Mouse (Mus musculus) thymus, adult 2 months (tissue): ENCODE data around the gene Gpr179. TPM values are rescaled to one million over a fixed set of nuclear protein-coding genes. Genes with fewer than 3 reads are reported as not detected.
A peak's percentile ranks its signal among the peaks of the same experiment; 100 is the strongest.
"Not testable (repeated sequence)": the region's sequence is repeated elsewhere in the genome, so short reads cannot be mapped to it uniquely, and the experiment has no call there.

Experiments
- DNase-seq: peaks from one replicate; pipeline ENCODE4 v3.0.0; 2021
- H3K27ac ChIP-seq: fragments of 200-500 bp; 2 replicates; pipeline ENCODE4 v1.5.1; 2012; ENCODE audit warnings: low read length, control low read depth; ENCODE audit not compliant: control insufficient read depth, insufficient read depth
- H3K27me3 ChIP-seq: fragments of 200-500 bp; 2 replicates; pipeline ENCODE4 v1.6.1; 2012; ENCODE audit warnings: mild to moderate bottlenecking, low read length, moderate library complexity, mixed read lengths; ENCODE audit not compliant: control insufficient read depth, insufficient read depth
- H3K36me3 ChIP-seq: fragments of 200-500 bp; 2 replicates; pipeline ENCODE4 v1.6.1; 2012; ENCODE audit warnings: mild to moderate bottlenecking, low read length, moderate library complexity; ENCODE audit not compliant: control insufficient read depth, insufficient read depth
- H3K4me1 ChIP-seq: fragments of 200-500 bp; replicated peaks from 2 replicates; pipeline ENCODE4 v1.6.1; 2012; ENCODE audit warnings: low read length; ENCODE audit not compliant: control insufficient read depth, insufficient read depth
- H3K4me3 ChIP-seq: fragments of 200-500 bp; 2 replicates; pipeline ENCODE4 v1.5.1; 2012; ENCODE audit warnings: mild to moderate bottlenecking, low read length, control low read depth, moderate library complexity; ENCODE audit not compliant: control insufficient read depth, insufficient read depth
- CTCF ChIP-seq: fragments of 200-500 bp; IDR thresholded peaks from 2 replicates; pipeline ENCODE4 v1.5.1; 2012; ENCODE audit warnings: mild to moderate bottlenecking, control low read depth, low read length, moderate library complexity, borderline replicate concordance; ENCODE audit not compliant: control insufficient read depth, poor library complexity, insufficient read depth; ENCODE audit errors: extremely low read depth
- POLR2A ChIP-seq: fragments of 200-500 bp; IDR thresholded peaks from 2 replicates; pipeline ENCODE4 v1.6.1; 2012; ENCODE audit warnings: mild to moderate bottlenecking, low read length, control low read depth, moderate library complexity; ENCODE audit not compliant: control insufficient read depth, poor library complexity, insufficient read depth; ENCODE audit errors: extremely low read depth
- WGBS: fragments of 180-500 bp; shearing (Covaris S2); methylation state at CpG from one replicate; pipeline ENCODE4 v1.1.7; 2018; 5-methylcytosine and 5-hydroxymethylcytosine counted together
- polyA plus RNA-seq: library from polyadenylated mRNA; depleted of rRNA; stranded (reverse); fragments of >200 nt; gene quantifications from 2 replicates; pipeline ENCODE4 v1.2.3, GENCODE M21; 2012

Gene Gpr179
- polyA plus RNA-seq, 1 experiment = 0.54 TPM

- no peak within 1 kb of the TSS for H3K27ac ChIP-seq
- peak within 1 kb of the TSS; percentile 98 for H3K4me3 ChIP-seq
- H3K27me3 ChIP-seq = no peaks in the 10 kb centered on the region
- H3K36me3 ChIP-seq = no peaks in the 10 kb centered on the region
- DNase-seq = peak; percentile 95
- TF ChIP-seq CTCF (no peak), POLR2A (no peak)
- WGBS = under 1% methylated on average over 55 of the region's 81 CpGs
- peaks cover 11% of the 10 kb centered on the region for H3K4me1 ChIP-seq
These were observed 10.2 kb upstream of the Gpr179 start, which contains the start of gene Socs7 for GRCm38 (mm10) chr11:97361948-97362648. TSS of gene Socs7 (plus strand) at chr11:97362551.

GRCm38 (mm10) chr11:97357663-97358062 lies 5.8 kb upstream of the Gpr179 start:
- 11% methylated on average over 6 of the region's 6 CpGs for WGBS

GRCm38 (mm10) chr11:97355247-97355646 lies 3.4 kb upstream of the Gpr179 start:
- H3K4me3 ChIP-seq = no peak overlapping the region
- H3K27ac ChIP-seq = no peak overlapping the region
- no peaks in the 10 kb centered on the region for H3K27me3 ChIP-seq
- 94% methylated on average over 7 of the region's 7 CpGs for WGBS
- H3K36me3 ChIP-seq = no peaks in the 10 kb centered on the region
- no peaks in the 10 kb centered on the region for H3K4me1 ChIP-seq
- no peak for TF ChIP-seq CTCF
- no peak for TF ChIP-seq POLR2A
- DNase-seq = no peak

More at GRCm38 (mm10) chr11:97357663-97358062, 5.8 kb upstream of the Gpr179 start:
- not testable (repeated sequence) for H3K27me3 ChIP-seq, H3K36me3 ChIP-seq, H3K4me3 ChIP-seq, H3K27ac ChIP-seq, H3K4me1 ChIP-seq
- peak; percentile 73 for DNase-seq

GRCm38 (mm10) chr11:97354646-97355045 lies 2.8 kb upstream of the Gpr179 start:
- Histone ChIP-seq H3K4me1 (no peaks in the 10 kb centered on the region), H3K36me3 (no peaks in the 10 kb centered on the region), H3K27ac (no peak overlapping the region), H3K27me3 (no peaks in the 10 kb centered on the region), H3K4me3 (no peak overlapping the region)
- WGBS = 90% methylated on average over 2 of the region's 2 CpGs
- DNase-seq = no peak
- TF ChIP-seq POLR2A = no peak
- no peak for TF ChIP-seq CTCF

GRCm38 (mm10) chr11:97352935-97353597 lies 1.2 kb upstream of the Gpr179 start:
- Histone ChIP-seq H3K36me3 (no peaks in the 10 kb centered on the region), H3K27ac (no peak overlapping the region), H3K27me3 (no peaks in the 10 kb centered on the region), H3K4me3 (no peak overlapping the region), H3K4me1 (no peaks in the 10 kb centered on the region)
- TF ChIP-seq POLR2A (no peak), CTCF (no peak)
- WGBS = 72% methylated on average over 4 of the region's 4 CpGs
- DNase-seq = no peak

GRCm38 (mm10) chr11:97350035-97350434 lies 1.8 kb downstream of the Gpr179 start:
- H3K27ac ChIP-seq = no peak overlapping the region
- H3K36me3 ChIP-seq = no peaks in the 10 kb centered on the region
- no peak overlapping the region for H3K4me3 ChIP-seq
- H3K27me3 ChIP-seq = no peaks in the 10 kb centered on the region
- no peaks in the 10 kb centered on the region; the same call in 1 of the 2 replicates for H3K4me1 ChIP-seq
- TF ChIP-seq CTCF (no peak), POLR2A (no peak)
- WGBS = 86% methylated on average over 2 of the region's 2 CpGs
- DNase-seq = no peak

- H3K27ac ChIP-seq = no peak overlapping the region
- WGBS = 93% methylated on average over 9 of the region's 9 CpGs
- H3K4me1 ChIP-seq = peaks cover 14% of the 10 kb centered on the region
- no peak for TF ChIP-seq CTCF
- no peak for TF ChIP-seq POLR2A
- H3K4me3 ChIP-seq = no peak overlapping the region
- no peak for DNase-seq
- no peaks in the 10 kb centered on the region for H3K27me3 ChIP-seq
- no peaks in the 10 kb centered on the region for H3K36me3 ChIP-seq
These were observed 4.6 kb downstream of the Gpr179 start for GRCm38 (mm10) chr11:97347291-97347690.
